Mouse (Mus musculus) liver, embryonic 14.5 days (tissue): Measurements from ENCODE around the gene Erbb2. TPM values are rescaled to one million over a fixed set of nuclear protein-coding genes. Genes with fewer than 3 reads are reported as not detected.

Source experiments
- ATAC-seq: fragments of 200-750 bp; cut with Nextera tagmentation; 2 replicates; pipeline ENCODE4 v1.8.0; 2017; ENCODE audit warnings: moderate number of reproducible peaks, mild to moderate bottlenecking, moderate library complexity; ENCODE audit not compliant: insufficient read depth
- DNase-seq, 3 experiments: peaks; one replicate each; pipeline ENCODE4 v3.0.0-alpha.2; 2012 to 2013; ENCODE audit warnings: low read depth in 3 of 3, low spot score in 3 of 3
- H3K27ac ChIP-seq: fragments of 300-500 bp; sonication (generic); 2 replicates; pipeline ENCODE4 v1.5.1; 2014; ENCODE audit warnings: moderate library complexity, mild to moderate bottlenecking, control low read depth, inconsistent platforms
- H3K27me3 ChIP-seq: fragments of 300-500 bp; sonication (generic); 2 replicates; pipeline ENCODE4 v1.6.1; 2014; ENCODE audit warnings: mild to moderate bottlenecking, low read length, moderate library complexity; ENCODE audit not compliant: control insufficient read depth, insufficient read depth
- H3K36me3 ChIP-seq: fragments of 300-500 bp; sonication (generic); replicated peaks from 2 replicates; pipeline ENCODE4 v1.6.1; 2014; ENCODE audit warnings: low read depth; ENCODE audit not compliant: control insufficient read depth, insufficient read depth
- H3K4me1 ChIP-seq, 2 experiments: fragments of 200-500 bp in 1 of 2; fragments of 300-500 bp in 1 of 2; sonication (generic) in 1 of 2; replicated peaks; 2 replicates each; pipeline ENCODE4 v1.6.1; 2012 to 2014; ENCODE audit warnings: antibody characterized with exemption in 1 of 2, inconsistent platforms in 1 of 2, low read length in 1 of 2; ENCODE audit not compliant: control insufficient read depth in 2 of 2, insufficient read depth in 2 of 2
- H3K4me2 ChIP-seq: fragments of 300-500 bp; sonication (generic); 2 replicates; pipeline ENCODE4 v1.6.1; 2014; ENCODE audit warnings: low read depth, mild to moderate bottlenecking, control low read depth, moderate library complexity
- H3K4me3 ChIP-seq, 2 experiments: fragments of 200-500 bp in 1 of 2; fragments of 300-500 bp in 1 of 2; sonication (generic) in 1 of 2; 2 replicates each; pipeline ENCODE4 v1.5.1; 2012 to 2014; ENCODE audit warnings: low read depth in 2 of 2, low read length in 2 of 2, mild to moderate bottlenecking in 2 of 2, control low read depth in 1 of 2, inconsistent platforms in 1 of 2, moderate library complexity in 1 of 2; ENCODE audit not compliant: insufficient read depth in 1 of 2
- H3K9ac ChIP-seq: fragments of 300-500 bp; sonication (generic); replicated peaks from 2 replicates; pipeline ENCODE4 v1.6.1; 2014; ENCODE audit warnings: mild to moderate bottlenecking, control low read depth, moderate library complexity
- H3K9me3 ChIP-seq: fragments of 300-500 bp; sonication (generic); 2 replicates; pipeline ENCODE4 v1.6.1; 2016; ENCODE audit warnings: low read length, mixed read lengths; ENCODE audit not compliant: control insufficient read depth
- CTCF ChIP-seq: IDR thresholded peaks from 2 replicates; pipeline ENCODE4 v1.5.1; 2016; ENCODE audit warnings: antibody characterized with exemption, low read depth, control low read depth
- EP300 ChIP-seq: IDR thresholded peaks from 2 replicates; pipeline ENCODE4 v1.6.1; 2016; ENCODE audit warnings: antibody characterized with exemption, low read depth
- WGBS: fragments of 180-500 bp; shearing (Covaris S2); extraction: QIAGEN DNeasy Blood & Tissue Kit; methylation state at CpG from one replicate; pipeline ENCODE4 v1.1.7; 2014; ENCODE audit not compliant: insufficient replicate concordance; 5-methylcytosine and 5-hydroxymethylcytosine counted together
- polyA plus RNA-seq, 2 experiments: library from polyadenylated mRNA; depleted of rRNA in 1 of 2; stranded (reverse) in 1 of 2; unstranded in 1 of 2; fragments of >200 nt; fragmentation: Nextera tagmentation in 1 of 2; extraction: Ambion mirVana in 1 of 2; gene quantifications; 2 replicates each; pipeline versions ENCODE4 v1.2.1 to v1.2.3; 2012 to 2014

Erbb2 gene
- polyA plus RNA-seq, 2 experiments = 1.1 to 1.6 TPM

DNA sequence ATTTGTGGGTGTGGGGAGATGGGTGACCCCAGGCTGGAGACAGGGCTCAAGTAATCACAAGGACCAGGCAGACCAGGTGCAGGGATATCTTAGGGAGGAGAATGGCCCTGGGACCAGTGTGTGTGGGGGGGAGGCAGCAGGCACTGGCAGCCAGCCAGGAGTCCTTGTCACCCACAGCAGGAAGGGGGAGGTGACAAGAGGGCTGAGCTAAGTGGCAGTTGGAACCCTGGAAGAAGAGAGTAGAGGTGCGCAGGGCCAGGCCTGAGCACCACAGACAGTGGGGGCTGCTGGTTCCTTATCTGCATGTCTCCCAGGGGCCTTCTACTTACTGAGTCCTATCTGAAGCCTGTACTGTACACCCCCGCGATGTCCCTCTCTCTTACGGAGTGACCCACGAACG lies 19.0 kb upstream of the Erbb2 start:
- Histone ChIP-seq H3K4me3 (no peak overlapping the region), H3K27me3 (no peaks in the 10 kb centered on the region; the same call in 1 of the 2 replicates), H3K9ac (peak overlapping the region; percentile 28), H3K27ac (peak overlapping the region; percentile 70), H3K36me3 (no peaks in the 10 kb centered on the region), H3K9me3 (no peaks in the 10 kb centered on the region), H3K4me1 (peaks cover 31 to 35% of the 10 kb centered on the region in 2 experiments), H3K4me2 (peak overlapping the region; percentile 46)
- DNase-seq (peak; percentile 41 to 56 (median 44)), ATAC-seq (peak; percentile 74)
- TF ChIP-seq CTCF = no peak
- TF ChIP-seq EP300 = peak; percentile 32; the same call in 1 of the 2 replicates
- 13% methylated on average over 6 of the region's 6 CpGs for WGBS

DNA sequence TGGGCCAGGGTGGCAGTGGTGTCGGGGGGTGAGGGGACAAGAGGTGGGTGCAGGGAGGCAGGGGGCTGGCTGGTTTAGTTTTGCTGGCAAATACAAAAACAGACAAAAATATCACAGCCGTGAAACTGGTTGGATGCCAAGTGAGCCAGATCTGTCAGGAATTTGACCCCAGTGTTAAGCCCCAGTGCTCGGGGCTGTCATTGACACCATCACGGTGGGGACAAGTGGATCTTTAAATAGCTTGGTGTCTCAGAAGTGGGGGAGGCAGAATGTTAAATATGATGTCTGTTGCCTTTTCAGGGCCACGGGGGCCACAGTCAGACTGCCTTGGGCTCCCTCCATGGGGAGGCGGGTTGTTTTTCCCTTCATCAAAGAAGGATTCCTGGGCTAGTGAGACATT lies 18.0 kb upstream of the Erbb2 start:
- Histone ChIP-seq H3K27me3 (no peaks in the 10 kb centered on the region), H3K27ac (peak overlapping the region; percentile 70), H3K4me3 (no peak overlapping the region), H3K36me3 (no peaks in the 10 kb centered on the region), H3K9ac (no peak overlapping the region), H3K4me1 (peaks cover 31 to 35% of the 10 kb centered on the region in 2 experiments), H3K9me3 (no peaks in the 10 kb centered on the region), H3K4me2 (no peak overlapping the region)
- DNase-seq (no peak), ATAC-seq (no peak)
- 57% methylated on average over 6 of the region's 6 CpGs for WGBS
- TF ChIP-seq CTCF = no peak
- TF ChIP-seq EP300 = no peak

DNA sequence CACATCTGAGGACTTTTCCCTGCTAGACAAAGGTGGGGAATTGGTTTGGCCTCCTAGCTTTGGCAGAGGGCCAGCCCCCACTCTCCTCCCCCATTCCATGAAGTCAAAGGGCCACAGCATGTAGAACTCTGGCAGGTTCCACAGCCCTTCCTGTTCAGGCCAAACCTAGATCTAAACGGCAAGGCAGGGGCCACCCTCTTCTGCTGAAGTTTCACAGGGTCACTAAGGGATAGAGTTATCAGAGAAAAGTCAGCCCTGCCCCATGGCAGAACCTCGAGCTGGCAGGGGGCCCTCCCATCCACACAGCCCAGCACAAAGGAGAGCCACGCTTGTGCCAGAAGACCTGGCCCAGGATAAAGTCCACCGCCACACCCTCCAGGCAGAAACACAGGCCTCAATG lies 17.2 kb upstream of the Erbb2 start:
- H3K36me3 ChIP-seq = no peaks in the 10 kb centered on the region
- no peaks in the 10 kb centered on the region for H3K27me3 ChIP-seq
- H3K9me3 ChIP-seq = no peaks in the 10 kb centered on the region
- ATAC-seq (peak; percentile 38), DNase-seq (peak in 2 of 3 experiments; percentile 14 to 18)
- H3K4me1 ChIP-seq = peaks cover 34 to 35% of the 10 kb centered on the region in 2 experiments
- 0 out of 2 replicates have a peak overlapping the region, but pooled peaks have one; percentile 18 for H3K4me2 ChIP-seq
- WGBS = 11% methylated on average over 4 of the region's 4 CpGs
- no peak for TF ChIP-seq EP300
- TF ChIP-seq CTCF = no peak
- no peak overlapping the region for H3K4me3 ChIP-seq
- peak overlapping the region; percentile 65 for H3K27ac ChIP-seq
- H3K9ac ChIP-seq = peak overlapping the region; percentile 2

DNA sequence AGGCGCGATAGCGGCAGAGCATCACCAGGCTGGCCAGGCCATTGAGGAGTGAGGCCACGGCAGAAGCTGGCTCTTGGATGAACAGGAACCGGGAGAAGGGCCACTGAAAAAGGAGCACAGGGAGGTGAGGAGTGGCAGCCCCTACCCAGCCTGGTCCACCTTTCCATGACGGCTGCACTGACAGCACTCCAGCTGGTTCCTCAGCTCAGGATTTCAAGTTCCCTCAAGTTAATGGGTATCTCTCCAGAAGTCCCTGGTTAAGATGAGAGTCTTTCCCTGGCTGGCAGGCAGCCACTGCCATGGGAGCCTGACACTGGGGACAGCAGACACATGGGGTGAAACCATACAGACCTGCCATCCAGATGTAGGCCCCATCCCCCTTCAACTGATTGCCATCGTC lies 14.3 kb upstream of the Erbb2 start:
- TF ChIP-seq CTCF (no peak), EP300 (no peak)
- Histone ChIP-seq H3K4me3 (no peak overlapping the region), H3K4me2 (no peak overlapping the region), H3K4me1 (peaks cover 31 to 37% of the 10 kb centered on the region in 2 experiments), H3K27ac (no peak overlapping the region), H3K36me3 (no peaks in the 10 kb centered on the region), H3K9me3 (no peaks in the 10 kb centered on the region), H3K27me3 (no peaks in the 10 kb centered on the region), H3K9ac (no peak overlapping the region)
- ATAC-seq (no peak), DNase-seq (no peak)
- 76% methylated on average over 7 of the region's 7 CpGs for WGBS

DNA sequence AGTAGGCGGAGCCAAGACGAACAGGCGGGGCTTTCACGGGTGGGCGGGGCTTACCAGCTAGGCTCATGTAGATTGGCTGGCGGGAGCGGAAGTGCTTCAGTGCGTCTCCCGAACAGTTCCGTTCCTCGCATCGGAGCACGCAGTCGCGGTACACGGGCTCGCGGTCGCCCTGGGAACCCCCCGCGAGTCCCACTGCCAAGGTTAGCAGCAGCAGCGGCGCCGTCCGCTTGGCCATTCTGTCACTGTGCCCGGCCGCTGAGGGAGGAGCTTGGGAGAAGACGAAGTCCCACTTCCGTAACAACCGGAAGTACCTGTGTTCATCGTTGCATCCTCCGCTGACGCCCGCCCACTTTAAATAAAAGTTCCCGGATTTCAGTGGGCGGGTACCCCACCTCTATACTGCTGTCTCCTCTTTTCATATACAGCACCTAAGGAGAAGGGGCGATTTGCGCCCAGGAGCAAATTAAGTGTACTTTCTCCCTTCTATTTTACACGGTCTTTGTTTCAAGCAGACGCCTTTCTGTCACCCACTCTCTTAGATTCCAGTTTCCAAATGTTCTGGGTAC lies 12.0 kb upstream of the Erbb2 start, which contains the start of gene Pgap3:
TSS of gene Pgap3 (minus strand) at position 330 of the 566 bp plus-strand sequence.
- ATAC-seq = peak; percentile 86
- H3K36me3 ChIP-seq = no peaks in the 10 kb centered on the region
- under 1% methylated on average over 39 of the region's 40 CpGs for WGBS

More for the DNA sequence above, 12.0 kb upstream of the Erbb2 start, which contains the start of gene Pgap3:
- H3K9me3 ChIP-seq = no peaks in the 10 kb centered on the region
- peak; percentile 71 to 72 (median 72) for DNase-seq
- H3K27me3 ChIP-seq = no peaks in the 10 kb centered on the region
- TF ChIP-seq CTCF (no peak), EP300 (no peak)
- peaks cover 8 to 15% of the 10 kb centered on the region in 2 experiments for H3K4me1 ChIP-seq
- peak within 1 kb of the TSS; percentile 70 for H3K4me2 ChIP-seq
- H3K27ac ChIP-seq = peak within 1 kb of the TSS; percentile 72
- H3K4me3 ChIP-seq = peak within 1 kb of the TSS; percentile 74 to 91
- H3K9ac ChIP-seq = peak within 1 kb of the TSS; percentile 67
